16 mouse cellular contexts compared by ENCODE assay signal in genomic region chr11:113409121-113409520, GRCm38 (mm10).
DNase-seq lines count a peak whose midpoint lies in the region; ATAC-seq and TF ChIP-seq lines count a peak whose summit lies in the region.
"Had no signal": no experiment of that assay in that cellular context is flagged by ENCODE, and none has a peak within 500 bp of the region (broad histone marks: within the 10 kb centered on the region; RNA-seq: fewer than 3 reads in every experiment).

No protein-coding gene starts in this region.

- H3K27me3 ChIP-seq in heart, adult 2 months (ENCODE audit: control insufficient read depth, insufficient read depth, low read length), result no peaks in the 10 kb centered on the region
- no peaks in the 10 kb centered on the region for H3K27me3 ChIP-seq in lung, embryonic 14.5 days (ENCODE audit: insufficient read depth, low read length)
- H3K27me3 ChIP-seq: hindbrain, embryonic 12.5 days had no signal

- ATAC-seq in lung, embryonic 14.5 days (ENCODE audit: insufficient read depth), result no peak

- no peak for TF ChIP-seq EP300 in heart, adult 2 months (IDR thresholded peaks at IDR 0.05; ENCODE audit: insufficient read depth, low read depth, low read length)

- H3K27ac ChIP-seq in heart, adult 2 months, result no peak overlapping the region
- H3K27ac ChIP-seq in lung, embryonic 14.5 days (ENCODE audit: low read depth), result no peak overlapping the region
- H3K27ac ChIP-seq: heart, embryonic 10.5 days; hindbrain, embryonic 12.5 days; midbrain, embryonic 12.5 days had no signal

- H3K36me3 ChIP-seq in heart, adult 2 months (ENCODE audit: control insufficient read depth, insufficient read depth, low read length), result no peaks in the 10 kb centered on the region
- no peaks in the 10 kb centered on the region for H3K36me3 ChIP-seq in lung, embryonic 14.5 days (ENCODE audit: insufficient read depth)
- H3K36me3 ChIP-seq: heart, embryonic 10.5 days; hindbrain, embryonic 12.5 days; midbrain, embryonic 12.5 days had no signal

- no peaks in the 10 kb centered on the region for H3K79me2 ChIP-seq in heart, adult 2 months (replicated peaks; ENCODE audit: control insufficient read depth, insufficient read depth, low read length)

- intact Hi-C loops in heart, adult 2 months (cut with DNase I), result no loop called here
- intact Hi-C loops in heart, postnatal 10 days (cut with DNase I), result no loop called here

- no peak overlapping the region for H3K4me2 ChIP-seq in lung, embryonic 14.5 days
- H3K4me2 ChIP-seq: hindbrain, embryonic 12.5 days; midbrain, embryonic 12.5 days had no signal

- TF ChIP-seq POLR2A in heart, adult 2 months (IDR thresholded peaks at IDR 0.05; ENCODE audit: insufficient read depth, low read depth, low read length), result no peak
- no peak for TF ChIP-seq POLR2A in brain, embryonic 14.5 days (IDR thresholded peaks at IDR 0.05; ENCODE audit: borderline replicate concordance, extremely low read depth, insufficient read depth, insufficient read length, poor library complexity, severe bottlenecking)

- TF ChIP-seq CTCF in heart, adult 2 months (IDR thresholded peaks at IDR 0.05), result peak; percentile 25
- peak; percentile 57; the same call in 1 of the 2 replicates for TF ChIP-seq CTCF in lung, embryonic 14.5 days (IDR thresholded peaks at IDR 0.05; ENCODE audit: low read depth)
- peak; percentile 38; the same call in 1 of the 2 replicates for TF ChIP-seq CTCF in brain, embryonic 14.5 days (IDR thresholded peaks at IDR 0.05; ENCODE audit: borderline replicate concordance, extremely low read depth, insufficient read depth, insufficient read length)

- no peaks in the 10 kb centered on the region for H3K9me3 ChIP-seq in lung, embryonic 14.5 days (ENCODE audit: low read depth, low read length)
- H3K9me3 ChIP-seq: heart, embryonic 10.5 days; hindbrain, embryonic 12.5 days; midbrain, embryonic 12.5 days had no signal

- no peak overlapping the region for H3K9ac ChIP-seq in heart, adult 2 months (ENCODE audit: low read depth, low read length)
- H3K9ac ChIP-seq in lung, embryonic 14.5 days, result no peak overlapping the region
- H3K9ac ChIP-seq: hindbrain, embryonic 12.5 days; midbrain, embryonic 12.5 days had no signal

- WGBS in heart, adult 2 months, result 87% methylated on average over 9 of the region's 9 CpGs
- WGBS in lung, embryonic 14.5 days, result 85% methylated on average over 9 of the region's 9 CpGs

- no peaks in the 10 kb centered on the region for H3K4me1 ChIP-seq in heart, adult 2 months (ENCODE audit: control insufficient read depth, insufficient read depth, low read length)
- no peaks in the 10 kb centered on the region for H3K4me1 ChIP-seq in lung, embryonic 14.5 days (ENCODE audit: insufficient read depth)
- H3K4me1 ChIP-seq: heart, embryonic 10.5 days had no signal

- no peak overlapping the region for H3K4me3 ChIP-seq in heart, adult 2 months
- H3K4me3 ChIP-seq in lung, embryonic 14.5 days (ENCODE audit: low read depth, low read length), result no peak overlapping the region
- H3K4me3 ChIP-seq: erythroblast, embryonic 14.5 days; heart, embryonic 10.5 days; hindbrain, embryonic 12.5 days; midbrain, embryonic 12.5 days had no signal

- no peak for DNase-seq in heart, adult 2 months
- no peak for DNase-seq in heart, adult 11 months
- no peak for DNase-seq in lung, embryonic 14.5 days
- DNase-seq in lung, postnatal 10 days, result no peak
- DNase-seq in B cell, adult 2 months, result peak; percentile 11 to 13
- no peak for DNase-seq in brain, embryonic 14.5 days (ENCODE audit: low read depth)
- no peak for DNase-seq in heart, postnatal 10 days
- DNase-seq in kidney, postnatal 10 days, result no peak
- DNase-seq: cerebellum, adult 11-12 months; embryo, embryonic 11 days; kidney, adult 9 months; left cerebral cortex, postnatal 4 days had no signal

Comparison
In these comparisons a context has a peak if more than half of its experiments do, and no peak if none do; other contexts are left out.
1. DNase-seq: peak in B cell, adult 2 months (2 of 2); none in heart, adult 2 months (0 of 2), heart, adult 11 months (single experiment), lung, embryonic 14.5 days (single experiment), lung, postnatal 10 days (single experiment), brain, embryonic 14.5 days (single experiment), heart, postnatal 10 days (0 of 2) and kidney, postnatal 10 days (single experiment).
2. Peak in every context shown above with its lines, with median percentiles within 50 percentile points of each other: CTCF ChIP-seq.